Mouse (Mus musculus) heart, postnatal 0 days (tissue): ENCODE data around the gene Lrrc8a.

Source experiments
- CTCF ChIP-seq: IDR thresholded peaks from 2 replicates; pipeline ENCODE4 v1.5.1; 2016; ENCODE audit warnings: antibody characterized with exemption, control low read depth, low read depth
- EP300 ChIP-seq: IDR thresholded peaks from 2 replicates; pipeline ENCODE4 v1.6.1; 2016; ENCODE audit warnings: antibody characterized with exemption, low read depth

GRCm38 (mm10) chr2:30215493-30215892 lies 22.0 kb upstream of the Lrrc8a start:
- no peak for TF ChIP-seq CTCF
- TF ChIP-seq EP300, result no peak
